Mouse (Mus musculus): ENCODE data around the gene Pparg. TPM values are rescaled to one million over a fixed set of nuclear protein-coding genes. Genes with fewer than 3 reads are reported as not detected.
A peak's percentile ranks its signal among the peaks of the same experiment; 100 is the strongest.

The Pparg gene
- polyA plus RNA-seq, 1 experiment from 2014 or later: not detected

DNA sequence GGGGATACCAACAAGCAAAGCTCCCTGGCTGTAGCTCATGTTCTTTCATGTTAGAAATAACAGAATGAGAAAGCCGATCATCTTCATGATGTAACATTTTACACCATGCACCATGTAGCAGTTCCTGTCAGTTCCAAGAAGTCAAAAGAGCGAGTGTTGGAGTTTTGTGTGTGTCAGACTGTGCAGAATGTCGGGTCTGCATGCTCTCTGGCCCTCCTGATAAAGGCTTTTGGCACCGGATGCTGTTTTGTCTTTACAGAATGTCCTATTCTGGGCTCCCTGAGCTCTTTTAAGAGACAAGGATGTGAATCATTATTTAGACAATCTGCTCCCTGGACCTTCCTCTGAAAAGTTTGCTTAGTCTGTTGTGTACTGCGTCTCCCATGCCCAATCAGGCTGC, 22.0 kb downstream of the Pparg start:
- Histone ChIP-seq H3K9me3 (replicated peaks; ENCODE audit: control insufficient read depth, low read length) (no peaks in the 10 kb centered on the region), H3K27ac (ENCODE audit: low read depth, low read length) (no peak overlapping the region), H3K9ac (ENCODE audit: low read length) (no peak overlapping the region), H3K4me3 (ENCODE audit: low read depth, low read length) (no peak overlapping the region), H3K36me3 (ENCODE audit: control insufficient read depth, insufficient read depth, low read length) (no peaks in the 10 kb centered on the region), H3K27me3 (replicated peaks; ENCODE audit: control insufficient read depth, insufficient read depth, low read length) (no peaks in the 10 kb centered on the region), H3K4me1 (ENCODE audit: control insufficient read depth, insufficient read depth, low read length) (no peaks in the 10 kb centered on the region), H3K4me2 (ENCODE audit: low read length) (no peak overlapping the region)
- no peak for ATAC-seq
- no peak for DNase-seq (ENCODE audit: low spot score)
- 82% methylated on average over 5 of the region's 5 CpGs for WGBS

DNA sequence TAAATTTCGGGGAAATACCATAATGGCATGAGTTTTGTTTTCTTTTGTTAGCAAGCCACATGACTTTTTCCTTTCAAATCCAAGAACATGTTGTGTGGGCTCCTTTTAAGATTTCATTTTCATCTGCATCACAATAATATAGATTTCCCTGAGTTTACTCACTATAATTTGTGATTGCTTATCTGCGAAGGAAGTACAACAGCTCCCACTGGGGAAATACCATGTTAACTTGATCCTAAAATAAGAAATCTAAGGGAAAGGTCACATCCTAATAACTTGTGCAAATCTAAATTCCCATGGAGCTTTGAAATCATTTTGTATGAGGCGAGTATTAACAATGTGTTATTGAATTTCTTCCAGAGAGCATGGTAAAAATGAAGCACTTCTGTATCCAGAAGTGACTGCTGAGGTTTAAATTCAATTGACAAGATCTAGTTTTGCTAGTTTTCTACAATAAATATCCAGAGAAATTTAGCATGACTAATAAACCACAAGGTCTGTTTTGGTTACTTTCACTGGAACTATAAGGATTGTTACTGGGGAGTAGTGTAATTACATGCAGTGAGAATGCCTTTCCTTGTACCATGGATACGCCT, 29.3 kb downstream of the Pparg start:
- H3K27me3 ChIP-seq (replicated peaks; ENCODE audit: control insufficient read depth, insufficient read depth, low read length): no peaks in the 10 kb centered on the region
- H3K36me3 ChIP-seq (ENCODE audit: control insufficient read depth, insufficient read depth, low read length): no peaks in the 10 kb centered on the region
- no peak overlapping the region for H3K4me2 ChIP-seq (ENCODE audit: low read length)
- no peaks in the 10 kb centered on the region for H3K9me3 ChIP-seq (replicated peaks; ENCODE audit: control insufficient read depth, low read length)
- no peak for ATAC-seq
- H3K9ac ChIP-seq (ENCODE audit: low read length): no peak overlapping the region
- DNase-seq (ENCODE audit: low spot score): no peak
- no peak overlapping the region for H3K4me3 ChIP-seq (ENCODE audit: low read depth, low read length)
- WGBS: 84% methylated on average over 4 of the region's 4 CpGs
- H3K27ac ChIP-seq (ENCODE audit: low read depth, low read length): no peak overlapping the region
- H3K4me1 ChIP-seq (ENCODE audit: control insufficient read depth, insufficient read depth, low read length): no peaks in the 10 kb centered on the region

DNA sequence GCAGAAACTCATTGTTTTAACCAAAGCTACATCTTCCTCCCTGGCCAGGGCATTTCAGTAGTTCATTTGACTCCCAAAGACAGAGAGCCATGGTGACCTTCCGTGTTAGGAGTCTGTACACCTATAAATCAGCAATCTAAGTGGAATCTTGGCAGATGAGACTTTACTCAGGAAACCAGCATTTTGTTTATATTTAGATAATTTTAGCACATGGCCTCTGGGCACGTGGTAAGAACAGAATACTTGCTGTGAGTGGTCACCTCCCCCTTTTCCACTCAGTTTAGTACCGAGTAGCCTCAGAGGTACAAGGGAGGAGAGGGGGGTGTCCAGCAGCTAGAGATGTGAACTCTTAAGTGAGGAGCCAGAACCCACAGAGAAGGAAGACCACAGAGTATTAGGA, 36.2 kb downstream of the Pparg start:
- H3K9ac ChIP-seq (ENCODE audit: low read length): no peak overlapping the region
- no peaks in the 10 kb centered on the region for H3K27me3 ChIP-seq (replicated peaks; ENCODE audit: control insufficient read depth, insufficient read depth, low read length)
- ATAC-seq: no peak
- H3K4me1 ChIP-seq (ENCODE audit: control insufficient read depth, insufficient read depth, low read length): no peaks in the 10 kb centered on the region
- H3K4me3 ChIP-seq (ENCODE audit: low read depth, low read length): no peak overlapping the region
- 83% methylated on average over 3 of the region's 3 CpGs for WGBS
- DNase-seq (ENCODE audit: low spot score): no peak
- no peak overlapping the region for H3K27ac ChIP-seq (ENCODE audit: low read depth, low read length)
- no peak overlapping the region for H3K4me2 ChIP-seq (ENCODE audit: low read length)
- no peaks in the 10 kb centered on the region for H3K9me3 ChIP-seq (replicated peaks; ENCODE audit: control insufficient read depth, low read length)
- H3K36me3 ChIP-seq (ENCODE audit: control insufficient read depth, insufficient read depth, low read length): no peaks in the 10 kb centered on the region

DNA sequence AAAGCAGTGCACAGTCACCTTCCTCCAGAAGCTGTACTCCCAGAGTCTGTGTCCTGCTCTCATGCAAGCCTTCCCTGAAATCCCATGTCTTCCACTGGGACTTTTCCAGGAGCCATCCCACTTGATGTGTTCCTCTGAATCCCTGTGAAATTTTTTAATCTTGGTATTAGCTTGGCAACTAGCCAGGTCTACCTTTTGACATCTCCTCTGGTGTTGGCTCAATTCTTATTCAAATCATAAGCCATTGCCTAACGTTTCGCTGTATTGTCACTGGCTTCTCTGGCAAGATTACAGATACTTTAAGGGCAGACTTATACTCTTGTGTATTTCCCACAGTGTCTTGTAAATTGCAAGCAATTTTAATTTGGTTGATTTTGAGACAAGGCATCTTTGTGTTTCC, 43.6 kb downstream of the Pparg start:
- H3K4me3 ChIP-seq (ENCODE audit: low read depth, low read length): no peak overlapping the region
- DNase-seq (ENCODE audit: low spot score): peak; percentile 3
- no peaks in the 10 kb centered on the region for H3K36me3 ChIP-seq (ENCODE audit: control insufficient read depth, insufficient read depth, low read length)
- no peaks in the 10 kb centered on the region for H3K27me3 ChIP-seq (replicated peaks; ENCODE audit: control insufficient read depth, insufficient read depth, low read length)
- H3K9me3 ChIP-seq (replicated peaks; ENCODE audit: control insufficient read depth, low read length): no peaks in the 10 kb centered on the region
- ATAC-seq: no peak
- no peaks in the 10 kb centered on the region for H3K4me1 ChIP-seq (ENCODE audit: control insufficient read depth, insufficient read depth, low read length)
- 54% methylated on average over 2 of the region's 2 CpGs for WGBS
- no peak overlapping the region for H3K4me2 ChIP-seq (ENCODE audit: low read length)
- H3K27ac ChIP-seq (ENCODE audit: low read depth, low read length): no peak overlapping the region
- H3K9ac ChIP-seq (ENCODE audit: low read length): no peak overlapping the region

DNA sequence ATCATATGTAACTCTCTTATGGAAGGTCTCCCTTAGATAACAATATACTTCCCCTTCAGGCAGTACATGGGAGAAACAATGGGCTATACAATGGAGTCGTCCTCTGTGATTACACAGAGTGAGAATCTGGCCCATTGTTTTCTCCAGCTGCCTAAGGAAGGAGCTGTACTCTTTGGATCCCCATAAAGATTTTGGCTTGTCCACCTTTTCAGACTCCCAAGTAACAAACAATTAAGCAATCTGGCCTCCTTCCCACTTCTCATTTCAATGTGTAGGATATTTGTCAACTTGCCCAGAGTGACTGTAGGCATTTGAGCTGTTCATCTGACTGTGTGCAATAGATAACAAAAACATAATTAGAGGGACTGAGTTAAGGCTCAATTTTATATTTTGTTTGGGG, 50.7 kb downstream of the Pparg start:
- ATAC-seq (no peak), DNase-seq (ENCODE audit: low spot score) (peak; percentile 59)
- Histone ChIP-seq H3K36me3 (ENCODE audit: control insufficient read depth, insufficient read depth, low read length) (no peaks in the 10 kb centered on the region), H3K9me3 (replicated peaks; ENCODE audit: control insufficient read depth, low read length) (no peaks in the 10 kb centered on the region), H3K4me2 (ENCODE audit: low read length) (no peak overlapping the region), H3K9ac (ENCODE audit: low read length) (no peak overlapping the region), H3K4me3 (ENCODE audit: low read depth, low read length) (no peak overlapping the region), H3K27ac (ENCODE audit: low read depth, low read length) (no peak overlapping the region), H3K4me1 (ENCODE audit: control insufficient read depth, insufficient read depth, low read length) (no peaks in the 10 kb centered on the region), H3K27me3 (replicated peaks; ENCODE audit: control insufficient read depth, insufficient read depth, low read length) (no peaks in the 10 kb centered on the region)
- 14% methylated on average over 1 of the region's 1 CpGs for WGBS

DNA sequence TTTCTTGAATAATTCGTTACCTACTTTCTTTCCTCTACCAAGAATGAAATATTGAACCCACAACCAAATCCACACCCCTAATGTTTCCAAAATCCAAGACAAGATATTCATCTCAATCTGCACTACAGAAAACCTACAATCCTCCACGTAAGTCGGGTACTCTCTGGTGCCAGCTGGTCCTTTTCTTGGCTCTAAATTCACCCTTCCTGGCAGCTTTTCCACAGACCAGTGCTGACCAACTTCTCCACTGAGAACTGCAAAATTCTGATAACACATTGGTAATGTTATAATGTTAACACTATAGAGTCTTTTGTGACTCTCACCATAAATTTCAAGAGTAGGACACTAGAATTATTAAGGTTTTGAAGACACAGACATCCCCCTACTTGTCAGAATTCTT, 57.4 kb downstream of the Pparg start:
- Histone ChIP-seq H3K36me3 (ENCODE audit: control insufficient read depth, insufficient read depth, low read length) (no peaks in the 10 kb centered on the region), H3K4me3 (ENCODE audit: low read depth, low read length) (no peak overlapping the region), H3K27ac (ENCODE audit: low read depth, low read length) (no peak overlapping the region), H3K4me1 (ENCODE audit: control insufficient read depth, insufficient read depth, low read length) (no peaks in the 10 kb centered on the region), H3K27me3 (replicated peaks; ENCODE audit: control insufficient read depth, insufficient read depth, low read length) (no peaks in the 10 kb centered on the region), H3K9ac (ENCODE audit: low read length) (no peak overlapping the region), H3K9me3 (replicated peaks; ENCODE audit: control insufficient read depth, low read length) (no peaks in the 10 kb centered on the region), H3K4me2 (ENCODE audit: low read length) (no peak overlapping the region)
- WGBS: 87% methylated on average over 3 of the region's 3 CpGs
- DNase-seq (ENCODE audit: low spot score) (no peak), ATAC-seq (no peak)

DNA sequence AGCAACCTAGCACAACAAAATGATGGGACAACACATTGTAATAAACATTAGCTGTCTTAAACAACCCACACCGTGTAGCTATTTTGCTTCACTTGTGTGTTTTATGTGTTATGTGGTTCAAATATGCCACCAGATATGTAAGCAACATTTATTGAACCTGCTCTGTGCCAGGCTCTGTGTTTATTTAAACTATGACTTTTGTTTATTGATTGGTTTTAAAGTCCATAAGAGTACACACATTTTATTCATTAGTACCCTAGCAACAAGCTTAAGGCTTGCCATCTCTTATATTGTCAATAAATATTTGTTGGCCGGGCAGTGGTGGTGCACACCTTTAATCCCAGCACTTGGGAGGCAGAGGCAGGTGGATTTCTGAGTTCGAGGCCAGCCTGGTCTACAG, 58.2 kb downstream of the Pparg start:
- Histone ChIP-seq H3K4me3 (ENCODE audit: low read depth, low read length) (no peak overlapping the region), H3K27me3 (replicated peaks; ENCODE audit: control insufficient read depth, insufficient read depth, low read length) (no peaks in the 10 kb centered on the region), H3K4me2 (ENCODE audit: low read length) (no peak overlapping the region), H3K27ac (ENCODE audit: low read depth, low read length) (no peak overlapping the region), H3K36me3 (ENCODE audit: control insufficient read depth, insufficient read depth, low read length) (no peaks in the 10 kb centered on the region), H3K9ac (ENCODE audit: low read length) (no peak overlapping the region), H3K9me3 (replicated peaks; ENCODE audit: control insufficient read depth, low read length) (no peaks in the 10 kb centered on the region), H3K4me1 (ENCODE audit: control insufficient read depth, insufficient read depth, low read length) (no peaks in the 10 kb centered on the region)
- DNase-seq (ENCODE audit: low spot score) (no peak), ATAC-seq (no peak)
- WGBS: 80% methylated on average over 3 of the region's 3 CpGs

DNA sequence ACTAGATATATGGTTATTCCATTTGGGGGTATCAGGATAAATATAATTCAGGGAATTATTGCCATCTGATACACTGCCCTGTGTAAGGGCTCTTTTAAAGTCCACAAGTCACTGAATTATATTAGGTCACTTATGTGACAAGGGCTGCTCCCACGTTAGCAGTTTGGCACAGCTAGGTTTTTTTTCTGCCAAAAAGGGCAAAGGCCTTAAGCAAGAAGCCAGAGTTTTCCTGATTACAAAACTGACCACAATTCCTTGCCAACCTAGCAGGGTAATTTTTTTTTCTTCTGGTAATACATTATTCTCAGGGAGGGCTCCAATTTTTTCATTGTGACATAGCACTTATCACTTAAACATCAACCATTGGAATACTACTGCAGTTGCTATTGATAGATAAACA, 60.2 kb downstream of the Pparg start:
- no peaks in the 10 kb centered on the region for H3K9me3 ChIP-seq (replicated peaks; ENCODE audit: control insufficient read depth, low read length)
- no peaks in the 10 kb centered on the region for H3K27me3 ChIP-seq (replicated peaks; ENCODE audit: control insufficient read depth, insufficient read depth, low read length)
- DNase-seq (ENCODE audit: low spot score) (no peak), ATAC-seq (no peak)
- H3K36me3 ChIP-seq (ENCODE audit: control insufficient read depth, insufficient read depth, low read length): no peaks in the 10 kb centered on the region
- H3K27ac ChIP-seq (ENCODE audit: low read depth, low read length): no peak overlapping the region
- no peak overlapping the region for H3K4me3 ChIP-seq (ENCODE audit: low read depth, low read length)
- 61% methylated on average over 1 of the region's 1 CpGs for WGBS
- H3K4me1 ChIP-seq (ENCODE audit: control insufficient read depth, insufficient read depth, low read length): no peaks in the 10 kb centered on the region
- H3K9ac ChIP-seq (ENCODE audit: low read length): no peak overlapping the region
- no peak overlapping the region for H3K4me2 ChIP-seq (ENCODE audit: low read length)

DNA sequence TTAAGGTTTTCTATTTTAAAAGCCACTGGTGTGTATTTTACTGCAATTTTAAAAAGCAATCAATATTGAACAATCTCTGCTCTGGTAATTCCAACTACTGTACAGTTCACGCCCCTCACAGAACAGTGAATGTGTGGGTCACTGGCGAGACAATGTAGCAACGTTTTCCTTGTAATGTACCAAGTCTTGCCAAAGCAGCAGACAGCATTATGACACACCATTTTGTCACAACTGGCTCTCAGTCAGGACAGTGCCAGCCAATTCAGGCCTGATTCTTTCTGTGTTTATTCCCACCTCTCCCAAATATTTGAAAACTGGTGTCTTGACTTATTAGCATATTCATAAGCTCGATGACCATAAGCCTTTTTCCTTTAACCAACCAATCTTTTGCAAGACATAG, 60.9 kb downstream of the Pparg start:
- Histone ChIP-seq H3K36me3 (ENCODE audit: control insufficient read depth, insufficient read depth, low read length) (no peaks in the 10 kb centered on the region), H3K27me3 (replicated peaks; ENCODE audit: control insufficient read depth, insufficient read depth, low read length) (no peaks in the 10 kb centered on the region), H3K9me3 (replicated peaks; ENCODE audit: control insufficient read depth, low read length) (no peaks in the 10 kb centered on the region), H3K4me3 (ENCODE audit: low read depth, low read length) (no peak overlapping the region), H3K4me2 (ENCODE audit: low read length) (no peak overlapping the region), H3K9ac (ENCODE audit: low read length) (no peak overlapping the region), H3K27ac (ENCODE audit: low read depth, low read length) (no peak overlapping the region), H3K4me1 (ENCODE audit: control insufficient read depth, insufficient read depth, low read length) (no peaks in the 10 kb centered on the region)
- DNase-seq (ENCODE audit: low spot score): no peak
- WGBS: 89% methylated on average over 4 of the region's 4 CpGs
- no peak for ATAC-seq

Data from forebrain, embryonic 14.5 days (tissue).